Mouse (Mus musculus): Measurements from ENCODE around the gene Mapkapk5.

Mapkapk5 gene

GRCm38 (mm10) chr5:121545793-121546529, at the start of gene Mapkapk5:
TSS of gene Mapkapk5 (minus strand) at chr5:121545905.
- DNase-seq (ENCODE audit: low spot score in 2 of 2): peak; percentile 96

- no peak for DNase-seq (ENCODE audit: low spot score in 2 of 2)
Measured at GRCm38 (mm10) chr5:121594714-121595313, 49.1 kb upstream of the Mapkapk5 start.

GRCm38 (mm10) chr5:121593451-121594401, 48.0 kb upstream of the Mapkapk5 start, which contains the start of gene Aldh2:
TSS of gene Aldh2 (minus strand) at chr5:121593824.
- DNase-seq (ENCODE audit: low spot score in 2 of 2): peak; percentile 68 to 88

GRCm38 (mm10) chr5:121592816-121593407, 47.2 kb upstream of the Mapkapk5 start:
- no peak for DNase-seq (ENCODE audit: low spot score in 2 of 2)

GRCm38 (mm10) chr5:121592064-121592815, 46.5 kb upstream of the Mapkapk5 start:
- DNase-seq (ENCODE audit: low spot score in 2 of 2): no peak

- DNase-seq (ENCODE audit: low spot score in 2 of 2): peak in 1 of 2 experiments; percentile 30
Measured at GRCm38 (mm10) chr5:121591417-121592063, 45.8 kb upstream of the Mapkapk5 start.

- no peak for DNase-seq (ENCODE audit: low spot score in 2 of 2)
Measured at GRCm38 (mm10) chr5:121589928-121590327, 44.2 kb upstream of the Mapkapk5 start.

GRCm38 (mm10) chr5:121586400-121587039, 40.8 kb upstream of the Mapkapk5 start:
- DNase-seq (ENCODE audit: low spot score in 2 of 2): peak; percentile 48 to 62

- DNase-seq (ENCODE audit: low spot score in 2 of 2): no peak
Measured at GRCm38 (mm10) chr5:121585699-121586098, 40.0 kb upstream of the Mapkapk5 start.

GRCm38 (mm10) chr5:121585005-121585404, 39.3 kb upstream of the Mapkapk5 start:
- no peak for DNase-seq (ENCODE audit: low spot score in 2 of 2)

GRCm38 (mm10) chr5:121583765-121584501, 38.2 kb upstream of the Mapkapk5 start:
- peak; percentile 86 to 95 for DNase-seq (ENCODE audit: low spot score in 2 of 2)

GRCm38 (mm10) chr5:121581945-121582344, 36.2 kb upstream of the Mapkapk5 start:
- no peak for DNase-seq (ENCODE audit: low spot score in 2 of 2)

- DNase-seq (ENCODE audit: low spot score in 2 of 2): no peak
Measured at GRCm38 (mm10) chr5:121576927-121577488, 31.3 kb upstream of the Mapkapk5 start.

- DNase-seq (ENCODE audit: low spot score in 2 of 2): no peak
Measured at GRCm38 (mm10) chr5:121575867-121576266, 30.2 kb upstream of the Mapkapk5 start.

- DNase-seq (ENCODE audit: low spot score in 2 of 2): no peak
Measured at GRCm38 (mm10) chr5:121574145-121574544, 28.4 kb upstream of the Mapkapk5 start.

GRCm38 (mm10) chr5:121570787-121571186, 25.1 kb upstream of the Mapkapk5 start:
- no peak for DNase-seq (ENCODE audit: low spot score in 2 of 2)

- DNase-seq (ENCODE audit: low spot score in 2 of 2): no peak
Measured at GRCm38 (mm10) chr5:121569881-121570420, 24.2 kb upstream of the Mapkapk5 start.

- DNase-seq (ENCODE audit: low spot score in 2 of 2): no peak
Measured at GRCm38 (mm10) chr5:121566035-121566681, 20.5 kb upstream of the Mapkapk5 start.

Measured in urinary bladder, postnatal 36 days (tissue).